Mouse (Mus musculus) CD4-positive, CD25-positive, alpha-beta regulatory T cell, adult 9 weeks (primary cell): Measurements from ENCODE around the gene 6430548M08Rik. TPM values are rescaled to one million over a fixed set of nuclear protein-coding genes. Genes with fewer than 3 reads are reported as not detected.

Experiments used
- polyA plus RNA-seq: library from polyadenylated mRNA; unstranded; fragments of 100-300 nt; shearing (Covaris generic); gene quantifications from one replicate; pipeline ENCODE4 v1.2.1, GENCODE M21; 2017

The 6430548M08Rik gene
- not detected for polyA plus RNA-seq

DNA sequence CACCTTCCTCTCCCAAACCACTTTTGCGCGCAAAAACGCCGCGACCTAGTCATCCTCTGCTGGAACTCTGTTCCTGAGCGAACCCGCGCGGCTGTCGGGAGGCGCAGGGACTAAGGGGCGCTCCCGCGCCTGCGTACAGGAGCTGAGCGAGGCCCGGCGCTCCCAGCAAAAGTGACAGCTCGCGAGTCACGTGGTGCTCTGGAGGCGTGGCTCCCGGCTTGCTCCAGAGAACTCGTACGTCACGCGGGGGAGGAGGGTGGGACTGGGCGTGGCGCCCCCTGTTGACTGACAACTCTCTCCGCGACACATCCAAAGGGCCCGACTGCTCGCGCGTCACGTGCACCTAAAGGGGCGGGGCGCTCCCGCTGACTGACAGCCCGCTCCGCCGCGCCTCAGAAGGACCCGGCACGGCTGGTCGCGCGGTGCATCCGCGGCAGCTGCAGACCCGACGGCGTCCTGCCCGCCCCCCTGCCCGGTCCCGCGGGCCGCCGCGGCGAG lies at the start of gene 6430548M08Rik:
TSS of gene 6430548M08Rik (plus strand) at position 395 of the 498 bp plus-strand sequence.

DNA sequence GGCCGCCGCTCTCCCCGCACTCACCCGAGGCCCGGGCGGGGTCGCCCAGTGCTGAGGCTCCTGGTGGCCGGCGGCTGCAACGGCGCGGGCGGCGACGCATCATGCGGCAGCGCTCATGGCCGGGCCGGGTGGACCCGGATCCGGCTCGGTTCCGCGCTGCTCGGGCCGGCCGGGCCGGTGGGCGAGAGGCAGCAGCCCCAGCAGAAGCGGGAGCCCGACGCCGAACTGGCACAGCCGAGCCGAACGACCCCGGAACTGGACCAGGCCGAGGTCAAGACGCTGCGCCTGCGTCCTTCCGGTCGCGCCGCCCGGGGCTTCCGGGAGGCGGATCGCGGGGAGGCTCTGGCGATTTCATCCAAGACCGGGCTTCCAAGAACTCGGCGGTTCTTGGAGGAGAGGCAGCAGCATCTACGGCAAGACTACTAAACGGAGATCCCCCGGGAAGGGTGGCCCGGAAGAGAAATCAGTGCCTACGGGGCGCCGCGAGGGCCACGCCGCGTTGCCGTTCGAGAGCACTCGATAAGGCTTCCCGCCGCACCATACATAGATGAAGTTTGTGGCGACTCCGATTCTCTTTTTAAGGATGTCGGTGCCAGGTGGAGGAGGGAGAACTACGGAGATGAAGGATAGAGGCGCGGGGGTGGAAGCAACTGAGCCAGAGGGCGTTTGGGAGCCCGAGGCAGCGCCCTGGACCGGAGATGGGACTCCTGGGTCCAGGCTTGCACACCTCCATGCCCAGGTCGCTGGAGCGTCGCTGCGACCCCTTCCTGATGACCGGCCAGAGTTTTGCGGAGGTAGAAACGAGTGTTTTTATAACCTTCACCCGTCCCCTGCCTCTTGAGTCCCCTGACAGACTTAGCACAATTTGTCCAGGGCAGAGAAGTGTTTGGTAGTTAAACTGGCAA lies 12.6 kb upstream of the 6430548M08Rik start, which contains the start of gene Zdhhc7:
TSS of gene Zdhhc7 (minus strand) at position 415 of the 905 bp plus-strand sequence.

DNA sequence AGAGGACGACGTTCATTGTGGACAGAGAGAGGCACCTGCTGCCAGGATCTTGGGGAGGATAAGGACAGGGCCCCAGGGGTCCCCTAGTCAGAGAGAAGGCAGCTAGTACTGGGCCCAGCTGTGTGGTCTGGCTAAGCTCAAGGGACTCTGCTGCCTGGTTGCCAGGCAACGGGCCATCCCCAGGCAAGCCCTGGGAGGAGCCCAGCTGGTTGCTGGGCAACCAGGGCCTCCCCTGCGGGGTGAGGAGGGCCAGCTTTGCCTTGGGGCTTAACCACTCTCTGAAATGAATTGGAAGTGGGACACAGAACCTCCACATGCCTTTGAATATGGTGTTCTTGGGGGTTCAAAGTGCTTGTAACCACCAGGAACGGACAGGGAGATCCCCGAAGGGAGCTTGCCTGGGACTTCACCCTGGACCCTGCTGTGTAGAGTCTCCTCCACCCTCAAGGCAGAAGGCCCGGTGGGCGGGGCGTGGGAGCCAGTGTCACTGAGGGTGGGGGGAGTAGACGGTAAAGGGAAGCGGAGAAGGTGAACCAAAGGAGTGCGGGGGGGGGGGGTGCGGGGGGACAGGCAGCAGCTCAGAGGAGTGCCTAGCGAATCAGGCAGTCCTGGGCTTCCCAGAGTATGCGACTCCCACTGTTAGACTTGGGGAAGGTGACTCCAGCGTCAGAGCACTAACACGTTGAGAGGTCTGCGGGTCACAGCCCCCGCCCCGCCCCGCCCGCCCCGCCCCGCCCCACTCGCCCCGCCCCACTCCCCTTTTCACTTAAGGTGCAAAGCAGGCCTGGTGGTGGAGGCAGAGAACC lies 63.6 kb downstream of the 6430548M08Rik start, which contains the start of gene Fam92b:
TSS of gene Fam92b (minus strand) at position 149 of the 806 bp plus-strand sequence.

Other genes starting within 250 kb of the 6430548M08Rik start
- 112 TPM for gene Usp10, start 203.8 kb upstream of the 6430548M08Rik start, polyA plus RNA-seq
- gene Gm20388, start 203.3 kb upstream of the 6430548M08Rik start, polyA plus RNA-seq = 10.1 TPM
- 0.12 TPM for gene Crispld2, start 121.7 kb upstream of the 6430548M08Rik start, polyA plus RNA-seq
- gene Zdhhc7, start 12.7 kb upstream of the 6430548M08Rik start, polyA plus RNA-seq = 3.7 TPM
- gene Fam92b, start 63.3 kb downstream of the 6430548M08Rik start, polyA plus RNA-seq = not detected
- gene Gse1, start 114.3 kb downstream of the 6430548M08Rik start, polyA plus RNA-seq = 16.3 TPM